Mouse (Mus musculus): ENCODE data around the gene Lsm2. TPM values are rescaled to one million over a fixed set of nuclear protein-coding genes. Genes with fewer than 3 reads are reported as not detected.
"Not testable (repeated sequence)": the region's sequence is repeated elsewhere in the genome, so short reads cannot be mapped to it uniquely, and the experiment has no call there.

Lsm2 gene
- total and polyA plus RNA-seq, 2 experiments from 2014 or later: 29.1 to 111 TPM

DNA sequence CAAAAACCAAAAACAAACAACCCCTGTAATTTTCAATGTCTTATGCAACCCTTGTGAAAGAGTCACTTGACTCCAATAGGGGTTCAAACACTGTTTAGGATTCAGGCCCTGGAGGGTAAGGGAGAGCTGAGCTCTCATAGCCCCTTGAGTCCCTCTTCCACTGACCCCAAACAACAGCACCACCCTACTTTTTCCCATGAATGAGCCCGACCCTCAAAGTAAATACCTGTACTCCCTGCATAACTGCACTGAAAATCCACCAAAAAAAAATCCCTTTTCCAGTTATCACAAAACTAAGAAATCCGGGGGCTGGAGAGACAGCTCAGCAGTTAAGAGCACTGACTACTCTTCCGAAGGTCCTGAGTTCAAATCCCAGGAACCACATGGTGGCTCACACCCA lies 25.8 kb upstream of the Lsm2 start:
- Histone ChIP-seq H3K27me3 (ENCODE audit: insufficient read depth, low read length) (peaks cover 3% of the 10 kb centered on the region; the same call in 1 of the 2 replicates), H3K27ac (ENCODE audit: low read depth, low read length) (no peak overlapping the region), H3K9ac (no peak overlapping the region), H3K9me3 (ENCODE audit: low read length) (no peaks in the 10 kb centered on the region), H3K4me1 (ENCODE audit: insufficient read depth) (peaks cover 1% of the 10 kb centered on the region; the same call in 1 of the 2 replicates), H3K36me3 (ENCODE audit: insufficient read depth) (no peaks in the 10 kb centered on the region), H3K4me2 (ENCODE audit: low read depth) (no peak overlapping the region), H3K4me3 (ENCODE audit: low read depth, low read length) (no peak overlapping the region)
- DNase-seq: no peak
- WGBS: 83% methylated on average over 3 of the region's 3 CpGs
- no peak for TF ChIP-seq CTCF (IDR thresholded peaks at IDR 0.05; ENCODE audit: low read depth)
- no peak for ATAC-seq

DNA sequence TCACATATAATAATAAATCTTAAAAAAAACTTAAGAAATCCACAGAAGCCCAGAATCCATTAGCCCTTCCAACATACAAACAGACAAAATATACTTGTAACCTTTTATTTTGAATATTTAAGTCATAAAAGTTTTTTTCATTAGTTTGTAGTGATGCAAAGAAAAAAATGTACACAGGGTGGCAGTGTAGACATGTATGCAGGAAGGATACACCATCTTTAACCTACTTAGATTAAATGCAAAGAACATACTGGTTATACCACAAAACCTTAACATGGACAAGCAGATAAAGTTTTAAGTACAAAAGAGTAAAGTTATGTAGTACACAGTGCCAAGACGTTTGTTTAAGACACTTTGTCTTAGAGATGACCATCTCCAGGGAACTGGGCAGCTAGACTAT lies 25.3 kb upstream of the Lsm2 start:
- Histone ChIP-seq H3K27me3 (ENCODE audit: insufficient read depth, low read length) (peaks cover 3% of the 10 kb centered on the region; the same call in 1 of the 2 replicates), H3K4me3 (ENCODE audit: low read depth, low read length) (no peak overlapping the region), H3K4me2 (ENCODE audit: low read depth) (no peak overlapping the region), H3K36me3 (ENCODE audit: insufficient read depth) (no peaks in the 10 kb centered on the region), H3K9ac (no peak overlapping the region), H3K27ac (ENCODE audit: low read depth, low read length) (no peak overlapping the region), H3K4me1 (ENCODE audit: insufficient read depth) (no peaks in the 10 kb centered on the region), H3K9me3 (ENCODE audit: low read length) (no peaks in the 10 kb centered on the region)
- ATAC-seq: no peak
- TF ChIP-seq CTCF (IDR thresholded peaks at IDR 0.05; ENCODE audit: low read depth): peak; percentile 59
- 58% methylated on average over 1 of the region's 1 CpGs for WGBS
- DNase-seq: peak; percentile 30

DNA sequence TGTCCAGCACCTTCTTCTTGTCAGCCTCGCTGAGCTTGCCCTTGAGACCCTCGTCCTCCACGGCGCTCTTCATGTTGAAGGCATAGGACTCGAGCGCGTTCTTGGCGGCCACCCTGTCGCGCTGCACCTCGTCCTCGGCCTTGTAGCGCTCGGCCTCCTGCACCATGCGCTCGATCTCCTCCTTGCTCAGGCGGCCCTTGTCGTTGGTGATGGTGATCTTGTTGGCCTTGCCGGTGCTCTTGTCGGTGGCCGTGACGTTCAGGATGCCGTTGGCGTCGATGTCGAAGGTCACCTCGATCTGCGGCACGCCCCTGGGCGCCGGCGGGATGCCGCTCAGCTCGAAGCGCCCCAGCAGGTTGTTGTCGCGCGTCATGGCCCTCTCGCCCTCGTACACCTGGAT lies 24.4 kb upstream of the Lsm2 start:
- 23% methylated on average over 32 of the region's 40 CpGs for WGBS
- not testable (repeated sequence) for H3K9ac ChIP-seq; H3K4me2 ChIP-seq (ENCODE audit: low read depth); DNase-seq; H3K27ac ChIP-seq (ENCODE audit: low read depth, low read length); H3K9me3 ChIP-seq (ENCODE audit: low read length); ATAC-seq; H3K4me3 ChIP-seq (ENCODE audit: low read depth, low read length); H3K27me3 ChIP-seq (ENCODE audit: insufficient read depth, low read length); H3K4me1 ChIP-seq (ENCODE audit: insufficient read depth); H3K36me3 ChIP-seq (ENCODE audit: insufficient read depth)

DNA sequence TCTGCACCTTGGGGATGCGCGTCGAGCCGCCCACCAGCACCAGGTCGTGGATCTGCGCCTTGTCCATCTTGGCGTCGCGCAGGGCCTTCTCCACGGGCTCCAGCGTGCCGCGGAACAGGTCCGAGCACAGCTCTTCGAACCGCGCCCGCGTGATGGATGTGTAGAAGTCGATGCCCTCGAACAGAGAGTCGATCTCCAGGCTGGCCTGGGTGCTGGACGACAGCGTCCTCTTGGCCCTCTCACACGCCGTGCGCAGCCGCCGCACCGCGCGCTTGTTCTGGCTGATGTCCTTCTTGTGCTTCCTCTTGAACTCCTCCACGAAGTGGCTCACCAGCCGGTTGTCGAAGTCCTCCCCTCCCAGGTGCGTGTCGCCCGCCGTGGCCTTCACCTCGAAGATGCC lies 23.7 kb upstream of the Lsm2 start:
- H3K27ac ChIP-seq (ENCODE audit: low read depth, low read length); ATAC-seq: not testable (repeated sequence)

GRCm38 (mm10) chr17:34958734-34959129 lies 22.9 kb upstream of the Lsm2 start:
- peak overlapping the region; percentile 42 for H3K4me3 ChIP-seq (ENCODE audit: low read depth, low read length)
- not testable (repeated sequence) for DNase-seq; H3K9ac ChIP-seq; H3K4me1 ChIP-seq (ENCODE audit: insufficient read depth); ATAC-seq; H3K27ac ChIP-seq (ENCODE audit: low read depth, low read length); H3K9me3 ChIP-seq (ENCODE audit: low read length); H3K36me3 ChIP-seq (ENCODE audit: insufficient read depth); H3K27me3 ChIP-seq (ENCODE audit: insufficient read depth, low read length)
- WGBS: 1% methylated on average over 23 of the region's 47 CpGs
- H3K4me2 ChIP-seq (ENCODE audit: low read depth): peak overlapping the region; percentile 62

More for the DNA sequence above, 23.7 kb upstream of the Lsm2 start:
- H3K27me3 ChIP-seq (ENCODE audit: insufficient read depth, low read length); H3K9me3 ChIP-seq (ENCODE audit: low read length); H3K4me1 ChIP-seq (ENCODE audit: insufficient read depth); DNase-seq; H3K4me2 ChIP-seq (ENCODE audit: low read depth); H3K4me3 ChIP-seq (ENCODE audit: low read depth, low read length); H3K36me3 ChIP-seq (ENCODE audit: insufficient read depth); H3K9ac ChIP-seq: not testable (repeated sequence)
- 33% methylated on average over 15 of the region's 40 CpGs for WGBS

- not testable (repeated sequence) for H3K9me3 ChIP-seq (ENCODE audit: low read length); H3K27ac ChIP-seq (ENCODE audit: low read depth, low read length); H3K9ac ChIP-seq; H3K27me3 ChIP-seq (ENCODE audit: insufficient read depth, low read length); H3K4me1 ChIP-seq (ENCODE audit: insufficient read depth); H3K36me3 ChIP-seq (ENCODE audit: insufficient read depth)
- DNase-seq: peak; percentile 70
- 1% methylated on average over 26 of the region's 32 CpGs for WGBS
- peak; percentile 97 for ATAC-seq
- peak within 1 kb of the TSS; percentile 62 for H3K4me2 ChIP-seq (ENCODE audit: low read depth)
- peak within 1 kb of the TSS; percentile 42 for H3K4me3 ChIP-seq (ENCODE audit: low read depth, low read length)
Observed at GRCm38 (mm10) chr17:34959130-34959778, 22.4 kb upstream of the Lsm2 start, which contains the start of gene Hspa1b. TSS of gene Hspa1b (minus strand) at chr17:34959238.

GRCm38 (mm10) chr17:34959881-34960515 lies 21.7 kb upstream of the Lsm2 start:
- H3K4me3 ChIP-seq (ENCODE audit: low read depth, low read length): peak overlapping the region; percentile 42; the same call in 1 of the 2 replicates
- ATAC-seq (no peak), DNase-seq (no peak)
- WGBS: 12% methylated on average over 12 of the region's 12 CpGs
- peak overlapping the region; percentile 62 for H3K4me2 ChIP-seq (ENCODE audit: low read depth)
- no peak overlapping the region for H3K27ac ChIP-seq (ENCODE audit: low read depth, low read length)
- no peaks in the 10 kb centered on the region for H3K9me3 ChIP-seq (ENCODE audit: low read length)
- H3K4me1 ChIP-seq (ENCODE audit: insufficient read depth): no peaks in the 10 kb centered on the region
- H3K36me3 ChIP-seq (ENCODE audit: insufficient read depth): no peaks in the 10 kb centered on the region
- no peak overlapping the region for H3K9ac ChIP-seq
- TF ChIP-seq CTCF (IDR thresholded peaks at IDR 0.05; ENCODE audit: low read depth): no peak
- peaks cover 3% of the 10 kb centered on the region for H3K27me3 ChIP-seq (ENCODE audit: insufficient read depth, low read length)

All from forebrain, postnatal 0 days (tissue).